Mouse (Mus musculus) embryonic fibroblast, embryonic 13.5 days (primary cell): ENCODE results near the gene Ccndbp1. TPM values are rescaled to one million over a fixed set of nuclear protein-coding genes. Genes with fewer than 3 reads are reported as not detected.
A peak's percentile ranks its signal among the peaks of the same experiment; 100 is the strongest.

Experiments used
- H3K27ac ChIP-seq: 2 replicates; pipeline ENCODE4 v1.5.1; 2012; ENCODE audit warnings: low read length, control low read depth, inconsistent platforms; ENCODE audit not compliant: insufficient read depth
- H3K4me1 ChIP-seq: 2 replicates; pipeline ENCODE4 v1.6.1; 2011; ENCODE audit warnings: low read length; ENCODE audit not compliant: control insufficient read depth, insufficient read depth
- H3K4me3 ChIP-seq: 2 replicates; pipeline ENCODE4 v1.5.1; 2011; ENCODE audit warnings: mild to moderate bottlenecking, control low read depth, low read length; ENCODE audit not compliant: insufficient read depth
- CTCF ChIP-seq: IDR thresholded peaks from 2 replicates; pipeline ENCODE4 v1.5.1; 2011; ENCODE audit warnings: mild to moderate bottlenecking, control low read depth, low read length, moderate library complexity, borderline replicate concordance; ENCODE audit not compliant: insufficient read depth
- POLR2A ChIP-seq: IDR thresholded peaks from 2 replicates; pipeline ENCODE4 v1.6.1; 2011; ENCODE audit warnings: low read depth, mild to moderate bottlenecking, control low read depth, low read length, moderate library complexity
- polyA plus RNA-seq: library from polyadenylated mRNA; stranded (reverse); fragments of >200 nt; gene quantifications from 2 replicates; pipeline ENCODE4 v1.2.4, GENCODE M21; 2011; ENCODE audit warnings: low read depth; ENCODE audit not compliant: missing spikeins, insufficient read length

The Ccndbp1 gene
- polyA plus RNA-seq, 1 experiment: 37.2 TPM

GRCm38 (mm10) chr2:120972964-120973363, 35.2 kb upstream of the Ccndbp1 start:
- TF ChIP-seq POLR2A (no peak), CTCF (no peak)
- no peaks in the 10 kb centered on the region; the same call in 1 of the 2 replicates for H3K4me1 ChIP-seq
- no peak overlapping the region for H3K4me3 ChIP-seq
- no peak overlapping the region for H3K27ac ChIP-seq

- Histone ChIP-seq H3K4me3 (no peak overlapping the region), H3K4me1 (peaks cover 8% of the 10 kb centered on the region), H3K27ac (no peak overlapping the region)
- TF ChIP-seq CTCF (no peak), POLR2A (no peak)
Measured at GRCm38 (mm10) chr2:120976308-120976707, 31.9 kb upstream of the Ccndbp1 start.

GRCm38 (mm10) chr2:120976990-120977925, 30.9 kb upstream of the Ccndbp1 start, which contains the start of gene Tmem62:
Tmem62 (plus strand) TSS chr2:120977017.
- TF ChIP-seq CTCF: no peak
- TF ChIP-seq POLR2A: peak; percentile 36; the same call in 1 of the 2 replicates
- no peak within 1 kb of the TSS for H3K27ac ChIP-seq
- H3K4me1 ChIP-seq: peaks cover 8% of the 10 kb centered on the region
- peak within 1 kb of the TSS; percentile 78 for H3K4me3 ChIP-seq

- Histone ChIP-seq H3K27ac (no peak overlapping the region), H3K4me3 (peak overlapping the region; percentile 78; the same call in 1 of the 2 replicates), H3K4me1 (peaks cover 8% of the 10 kb centered on the region)
- TF ChIP-seq POLR2A (no peak), CTCF (no peak)
Measured at GRCm38 (mm10) chr2:120977926-120978692, 30.1 kb upstream of the Ccndbp1 start.

- TF ChIP-seq CTCF (no peak), POLR2A (no peak)
- H3K4me3 ChIP-seq: no peak overlapping the region
- H3K4me1 ChIP-seq: peaks cover 8% of the 10 kb centered on the region
Measured at GRCm38 (mm10) chr2:120978693-120979037, 29.5 kb upstream of the Ccndbp1 start.

GRCm38 (mm10) chr2:120979819-120980218, 28.4 kb upstream of the Ccndbp1 start:
- Histone ChIP-seq H3K4me1 (peaks cover 8% of the 10 kb centered on the region), H3K27ac (peak overlapping the region; percentile 34; the same call in 1 of the 2 replicates), H3K4me3 (no peak overlapping the region)
- TF ChIP-seq POLR2A (no peak), CTCF (no peak)

More at GRCm38 (mm10) chr2:120978693-120979037, 29.5 kb upstream of the Ccndbp1 start:
- H3K27ac ChIP-seq: no peak overlapping the region

- no peak for TF ChIP-seq CTCF
- no peak for TF ChIP-seq POLR2A
- Histone ChIP-seq H3K4me1 (peaks cover 8% of the 10 kb centered on the region), H3K4me3 (no peak overlapping the region), H3K27ac (peak overlapping the region; percentile 48; the same call in 1 of the 2 replicates)
Measured at GRCm38 (mm10) chr2:120980861-120981260, 27.3 kb upstream of the Ccndbp1 start.

GRCm38 (mm10) chr2:120983611-120984010, 24.6 kb upstream of the Ccndbp1 start:
- Histone ChIP-seq H3K27ac (no peak overlapping the region), H3K4me3 (no peak overlapping the region), H3K4me1 (peaks cover 8% of the 10 kb centered on the region)
- TF ChIP-seq CTCF: no peak
- TF ChIP-seq POLR2A: no peak

GRCm38 (mm10) chr2:120985241-120985640, 23.0 kb upstream of the Ccndbp1 start:
- Histone ChIP-seq H3K4me3 (no peak overlapping the region), H3K4me1 (peaks cover 4% of the 10 kb centered on the region), H3K27ac (no peak overlapping the region)
- TF ChIP-seq POLR2A: no peak
- no peak for TF ChIP-seq CTCF
